Mouse (Mus musculus) cerebellum, adult 11-12 months (tissue): ENCODE measurements around the gene H3f3a.
A peak's percentile ranks its signal among the peaks of the same experiment; 100 is the strongest.

Experiments
- DNase-seq: peaks from one replicate; pipeline ENCODE4 v3.0.0; 2022

The H3f3a gene

DNA sequence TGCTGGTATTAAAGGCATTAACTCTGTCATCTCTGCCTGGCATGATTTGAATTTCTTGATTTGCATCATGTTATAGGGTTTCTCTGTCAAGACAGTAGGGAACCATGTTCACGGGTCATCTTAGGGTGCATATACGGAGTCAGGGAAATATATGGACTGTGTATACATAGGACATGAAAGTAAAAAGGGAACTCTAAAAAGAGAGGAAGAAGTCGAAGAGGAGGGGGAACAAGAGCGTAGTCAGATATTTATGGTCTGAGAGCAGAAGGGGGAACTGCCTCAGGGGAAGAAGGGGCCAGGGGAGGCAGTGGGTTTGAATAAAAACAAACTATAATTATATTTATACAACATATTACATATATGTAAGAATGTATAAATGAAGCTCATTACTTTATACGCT, 8.5 kb upstream of the H3f3a start:
- no peak for DNase-seq

DNA sequence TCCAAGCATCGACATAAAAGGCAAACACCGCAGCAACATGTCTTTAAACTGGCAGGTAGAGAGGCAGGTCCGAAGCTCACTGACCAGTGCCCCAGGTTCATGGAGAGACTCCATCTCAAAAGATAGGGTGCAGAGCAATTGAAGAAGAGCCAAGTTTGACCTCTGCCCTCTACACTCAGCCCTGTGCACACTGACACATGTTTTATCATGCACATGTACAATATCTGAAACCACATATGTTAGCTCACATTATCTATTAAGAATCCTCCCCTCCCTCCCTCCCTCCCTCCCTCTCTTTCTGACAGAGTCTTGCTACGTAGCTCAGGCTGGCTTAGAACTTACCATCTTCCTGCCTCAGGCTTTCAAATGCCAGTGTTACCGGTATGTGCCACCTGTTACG, 7.4 kb upstream of the H3f3a start:
- DNase-seq: no peak

DNA sequence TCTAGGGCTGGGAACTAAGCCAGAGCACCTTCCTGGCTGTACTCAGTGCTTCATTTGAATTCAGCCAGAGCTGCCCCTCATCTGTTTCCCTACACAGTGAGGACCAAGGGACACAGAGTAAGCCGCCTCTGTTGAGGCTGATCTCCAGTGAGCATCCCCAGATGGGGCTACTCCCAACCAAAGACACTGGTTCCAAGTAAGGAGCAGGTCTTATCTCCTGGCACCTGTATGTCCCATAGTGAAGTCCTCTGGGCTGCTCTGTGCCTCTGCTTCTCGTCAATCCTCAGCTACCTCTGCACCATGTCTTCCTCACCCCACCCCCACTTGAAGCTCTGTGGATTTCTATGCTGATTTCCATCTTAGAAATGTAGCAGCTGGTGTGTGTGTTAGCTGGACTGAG, 4.3 kb upstream of the H3f3a start:
- DNase-seq: no peak

DNA sequence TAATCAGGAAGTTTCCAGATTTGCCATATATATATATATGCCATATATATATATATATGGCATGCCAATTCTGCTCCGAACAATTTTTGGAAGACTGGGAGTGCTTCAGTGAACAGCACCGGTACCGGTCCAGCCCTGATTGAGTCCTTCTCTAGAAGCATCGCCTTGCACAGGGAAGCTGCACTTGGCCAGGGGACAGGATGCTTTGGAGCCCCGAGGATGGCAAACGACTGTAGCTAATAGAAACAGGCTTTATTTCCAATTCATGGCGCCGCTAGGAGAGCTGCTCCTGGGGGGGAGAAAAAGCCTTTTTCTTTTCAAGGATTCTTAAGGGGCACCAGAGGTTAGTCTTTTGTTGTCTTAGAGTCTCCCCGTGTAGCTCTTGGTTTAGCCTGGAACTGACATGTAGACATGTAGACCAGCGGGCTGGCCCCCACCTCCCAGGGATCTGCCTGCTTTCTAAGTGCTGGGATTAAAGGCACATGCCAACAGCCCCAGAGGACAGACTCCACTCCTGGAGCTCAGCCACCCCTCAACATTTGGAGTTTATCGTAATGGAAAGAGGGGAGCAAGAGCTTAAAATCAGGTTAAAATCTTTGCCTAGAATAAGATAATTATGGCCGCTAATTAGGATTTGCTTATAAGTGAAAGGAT, 1.8 kb upstream of the H3f3a start:
- DNase-seq: peak; percentile 55

DNA sequence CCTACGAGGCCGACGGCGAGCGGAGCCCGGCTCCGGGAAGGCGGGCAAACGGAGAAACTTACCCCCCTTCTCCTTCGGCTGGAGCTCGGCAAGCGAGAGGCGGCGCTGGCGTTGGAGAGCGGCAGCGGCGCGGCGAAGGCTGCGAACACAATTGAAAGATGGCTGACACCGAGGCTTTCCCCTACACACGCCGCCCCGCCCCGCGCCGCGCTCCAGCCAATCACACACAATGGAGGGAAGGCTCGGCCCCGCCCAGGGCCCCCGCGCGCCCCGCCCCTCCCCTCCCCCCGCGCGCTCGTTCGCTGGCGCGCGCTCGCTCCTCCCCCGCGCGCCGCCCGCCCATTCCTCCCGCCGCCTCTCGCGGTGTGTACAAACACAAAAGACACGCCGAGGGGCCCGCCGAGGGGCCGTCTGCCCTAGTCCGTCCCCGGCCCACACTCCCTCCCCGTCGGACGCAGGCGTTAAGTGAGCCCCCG, 296 bp downstream of the H3f3a start:
- peak; percentile 95 for DNase-seq

DNA sequence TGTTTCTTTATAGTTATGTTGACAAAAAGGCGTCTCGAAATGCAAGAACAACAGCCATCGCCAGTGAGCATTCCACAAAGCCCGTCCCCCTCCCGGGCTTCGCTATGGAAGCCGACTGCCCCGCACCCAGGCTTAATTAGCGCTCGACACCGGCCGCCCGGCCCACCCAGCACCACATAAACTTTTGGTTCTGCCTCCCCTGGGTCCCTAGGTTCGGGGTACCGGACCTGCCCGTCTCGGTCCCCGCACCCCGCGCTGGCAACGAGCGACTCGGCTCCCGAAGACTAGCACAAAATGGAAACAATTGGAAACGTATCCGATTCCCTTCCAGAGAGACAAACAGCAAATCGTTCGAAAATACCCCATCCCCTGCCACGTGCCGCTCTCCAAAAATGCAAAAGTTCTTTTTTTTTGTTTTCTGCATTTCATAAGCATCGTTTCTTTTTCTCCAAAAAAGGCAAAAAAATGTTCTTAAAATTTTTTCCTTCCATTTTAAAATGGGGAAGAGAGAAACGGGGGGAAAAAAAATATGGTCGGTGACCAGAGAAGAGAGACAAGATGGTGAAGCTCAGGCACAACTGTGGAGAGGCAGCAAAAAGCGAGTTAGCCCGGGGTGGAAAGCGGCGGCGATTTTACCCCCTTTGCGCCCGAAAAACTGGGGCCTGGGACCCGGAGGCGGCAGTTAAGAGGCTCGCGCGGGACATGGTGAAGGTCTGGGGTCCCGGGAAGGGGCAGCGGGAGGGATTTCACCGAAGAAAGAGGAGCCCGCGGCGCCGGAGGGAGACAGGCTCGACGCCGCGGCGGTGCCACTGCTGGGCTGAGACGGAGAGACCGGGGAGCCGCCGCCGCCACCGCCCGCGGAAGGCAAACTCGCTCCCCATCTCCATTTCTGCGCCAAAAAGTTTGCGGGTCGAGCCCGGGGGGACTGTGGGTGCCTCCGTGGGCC, 1.0 kb downstream of the H3f3a start:
- peak; percentile 69 for DNase-seq

DNA sequence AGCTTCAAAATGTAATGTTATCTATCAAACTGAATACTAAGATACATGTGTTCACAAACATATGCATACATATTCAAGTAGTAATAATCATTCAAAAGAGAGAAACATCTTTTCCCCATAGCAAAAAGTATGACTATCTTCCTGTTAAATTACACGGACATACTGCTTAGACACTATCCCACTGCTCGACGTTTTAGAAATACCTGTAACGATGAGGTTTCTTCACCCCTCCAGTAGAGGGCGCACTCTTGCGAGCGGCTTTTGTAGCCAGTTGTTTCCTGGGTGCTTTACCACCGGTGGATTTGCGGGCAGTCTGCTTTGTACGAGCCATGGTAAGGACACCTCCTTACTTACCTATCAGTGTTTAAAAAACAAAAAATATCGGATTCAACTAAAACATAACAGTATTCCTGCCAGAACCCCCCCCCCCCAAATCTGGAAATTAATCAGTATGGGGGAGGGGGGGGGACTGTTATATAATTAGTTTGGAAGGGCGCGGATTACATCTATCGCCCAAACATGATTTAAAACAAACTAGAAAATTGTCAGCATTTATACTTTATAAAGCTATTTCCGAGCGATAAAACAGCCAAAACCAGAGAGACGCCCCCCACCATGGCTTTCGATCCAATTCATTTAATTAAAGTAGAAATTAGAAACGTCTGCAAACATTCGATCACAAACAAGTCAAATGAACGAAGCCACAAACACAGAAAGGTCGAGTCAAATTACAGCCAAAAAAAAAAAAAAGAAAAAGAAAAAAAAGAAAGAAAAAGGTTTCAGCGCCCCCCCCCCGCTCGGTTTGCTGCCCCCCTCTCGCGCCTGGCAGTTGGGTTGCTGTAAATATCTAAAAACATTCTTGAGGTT, 1.9 kb downstream of the H3f3a start:
- no peak for DNase-seq

DNA sequence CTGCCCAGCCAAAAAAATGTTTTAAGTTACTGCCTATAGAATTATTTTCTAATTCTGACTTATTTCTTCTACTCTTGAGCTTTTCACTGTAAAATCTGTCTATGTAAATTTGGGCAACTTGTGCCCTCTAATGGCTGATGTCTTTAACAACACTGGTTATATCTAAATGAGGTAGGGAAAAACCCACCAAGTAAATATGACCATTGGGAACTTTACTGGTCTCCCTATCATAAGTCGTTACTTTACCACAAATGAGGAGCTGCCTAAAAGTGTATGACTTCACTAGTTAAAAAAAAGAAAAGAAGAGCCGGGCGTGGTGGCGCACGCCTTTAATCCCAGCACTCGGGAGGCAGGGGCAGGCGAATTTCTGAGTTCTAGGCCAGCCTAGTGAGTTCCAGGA, 2.8 kb downstream of the H3f3a start:
- no peak for DNase-seq

DNA sequence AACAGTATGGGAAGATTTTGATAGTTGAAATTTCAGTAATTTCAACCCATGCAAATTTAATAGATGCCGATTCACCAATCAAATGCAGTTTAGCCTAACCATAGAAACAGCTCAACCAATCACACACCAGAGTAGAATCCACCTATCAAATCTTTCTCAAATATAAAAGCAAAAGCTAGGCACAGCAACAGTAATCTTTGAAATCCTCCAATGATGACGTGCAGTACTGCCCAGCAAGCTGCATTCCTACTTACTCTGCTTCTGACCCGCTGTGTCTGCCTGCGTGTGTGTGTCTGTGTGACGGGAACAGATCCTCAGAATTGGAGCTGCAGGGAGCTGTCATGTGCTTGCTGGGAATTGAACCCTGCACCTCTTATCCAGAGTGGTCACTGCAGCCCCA, 4.9 kb downstream of the H3f3a start:
- no peak for DNase-seq

DNA sequence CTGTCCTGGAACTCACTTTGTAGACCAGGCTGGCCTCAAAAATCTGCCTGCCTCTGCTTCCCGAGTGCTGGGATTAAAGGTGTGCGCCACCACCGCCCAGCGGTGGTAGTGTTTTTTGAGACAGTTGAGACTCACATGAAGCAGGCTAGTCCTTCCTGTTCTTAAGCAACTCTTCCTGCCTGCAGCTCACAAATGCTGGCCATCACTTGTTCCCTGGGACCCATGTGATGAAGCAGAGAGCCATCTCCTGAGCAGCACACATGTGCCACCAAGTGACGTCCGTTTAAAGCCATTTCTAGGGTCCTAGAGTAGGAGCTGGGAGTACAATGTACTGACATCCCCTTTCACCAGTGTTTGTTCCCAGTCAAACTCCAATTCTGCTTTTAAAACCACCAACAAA, 9.9 kb downstream of the H3f3a start:
- no peak for DNase-seq

DNA sequence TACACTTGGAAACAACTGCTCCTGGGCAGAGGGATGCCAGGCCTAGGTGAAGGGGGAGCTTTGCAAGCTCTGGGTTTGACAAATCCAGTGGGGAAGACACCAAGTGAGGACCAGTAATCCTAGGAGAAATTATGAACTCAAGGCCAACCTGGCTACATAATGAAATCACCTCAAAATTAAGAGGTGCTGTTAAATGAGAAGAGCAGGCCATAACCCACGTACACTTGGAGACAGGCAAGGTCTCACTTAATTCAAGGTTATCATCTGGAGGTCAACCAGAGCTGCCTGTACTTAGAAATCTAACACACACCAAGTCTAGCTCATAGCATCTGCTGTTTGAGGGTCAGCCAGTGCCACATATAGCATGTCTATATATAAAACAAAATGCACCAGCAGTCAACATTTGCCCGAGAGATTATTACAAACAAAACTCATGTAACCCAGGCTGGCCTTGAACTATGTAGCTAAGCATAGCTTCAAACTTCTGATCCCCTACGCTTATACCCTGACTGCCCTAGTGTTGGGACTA, 12.2 kb downstream of the H3f3a start:
- no peak for DNase-seq

DNA sequence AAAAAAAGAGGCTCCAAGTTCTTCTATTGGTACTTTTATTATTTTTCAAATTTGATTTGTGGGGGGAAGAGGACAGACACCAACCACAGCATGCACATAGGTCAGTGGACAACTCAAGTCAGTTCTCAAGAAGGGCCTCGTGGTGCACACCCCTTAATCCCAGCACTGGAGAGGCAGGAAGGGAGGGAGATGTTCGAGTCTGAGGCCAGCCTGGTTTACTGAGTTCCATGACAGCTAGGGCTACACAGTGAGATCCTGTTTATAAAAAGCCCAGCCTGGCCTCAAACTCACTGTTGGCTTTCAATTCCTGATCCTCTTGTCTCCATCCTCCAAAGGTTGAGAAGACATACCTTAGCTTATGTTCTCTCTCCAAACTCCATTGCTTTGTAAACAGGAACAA, 12.9 kb downstream of the H3f3a start:
- DNase-seq: no peak

DNA sequence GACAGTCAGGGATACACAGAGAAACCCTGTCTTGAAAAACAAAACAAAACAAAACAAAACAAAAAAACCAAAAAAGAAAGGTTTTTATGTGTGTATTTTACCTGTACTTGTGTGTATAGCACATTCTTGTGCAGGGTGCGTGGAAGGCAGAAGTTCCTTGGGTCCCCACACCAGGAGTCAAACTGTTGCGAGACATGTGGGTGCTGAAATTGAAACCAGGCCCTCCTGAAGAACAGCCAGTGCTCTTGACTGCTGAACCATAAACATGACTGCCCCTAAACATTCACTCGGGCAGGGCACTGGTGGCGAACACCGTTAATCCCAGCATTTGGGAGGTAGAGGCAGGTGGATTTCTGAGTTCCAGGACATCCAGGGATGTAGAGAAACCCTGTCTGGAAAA, 13.7 kb downstream of the H3f3a start:
- no peak for DNase-seq

DNA sequence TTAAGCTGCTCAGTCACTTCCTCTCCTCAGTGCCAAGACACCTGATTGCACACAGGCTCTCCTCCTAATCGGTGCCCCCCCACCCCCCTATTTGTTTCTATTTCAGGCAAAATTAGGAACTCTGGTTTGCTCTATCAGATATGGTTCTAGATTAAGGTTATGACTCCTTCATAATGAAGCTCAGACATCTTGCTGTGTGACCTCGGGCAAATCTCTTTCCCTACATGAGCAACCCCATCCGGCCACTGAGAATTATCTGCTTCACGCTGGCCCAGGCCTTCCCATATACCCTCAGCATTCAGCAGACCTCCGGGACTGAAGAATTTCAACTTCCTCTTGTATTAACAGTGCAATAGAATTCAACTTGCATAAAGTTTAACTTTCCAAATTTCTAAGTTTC, 14.5 kb downstream of the H3f3a start:
- DNase-seq: no peak

DNA sequence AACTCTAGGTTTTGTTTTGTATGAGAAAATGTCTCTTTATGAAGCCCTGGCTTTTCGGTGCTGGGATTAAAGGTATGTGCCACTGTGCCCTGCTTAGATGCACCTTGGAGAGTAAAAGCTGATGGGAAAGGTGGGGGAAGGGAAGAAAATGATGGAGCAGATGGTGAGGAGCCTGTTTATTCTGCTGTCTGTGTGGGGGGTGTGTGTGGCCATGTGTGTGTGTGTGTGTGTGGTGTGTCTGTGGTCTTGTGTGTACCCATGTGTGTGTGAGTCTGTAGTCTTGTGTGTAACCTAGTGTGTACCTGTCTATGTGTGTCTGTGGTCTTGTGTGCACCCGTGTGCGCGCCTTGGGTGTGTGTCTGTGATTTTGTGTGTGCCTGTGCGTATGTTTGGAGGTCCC, 15.1 kb downstream of the H3f3a start:
- no peak for DNase-seq

DNA sequence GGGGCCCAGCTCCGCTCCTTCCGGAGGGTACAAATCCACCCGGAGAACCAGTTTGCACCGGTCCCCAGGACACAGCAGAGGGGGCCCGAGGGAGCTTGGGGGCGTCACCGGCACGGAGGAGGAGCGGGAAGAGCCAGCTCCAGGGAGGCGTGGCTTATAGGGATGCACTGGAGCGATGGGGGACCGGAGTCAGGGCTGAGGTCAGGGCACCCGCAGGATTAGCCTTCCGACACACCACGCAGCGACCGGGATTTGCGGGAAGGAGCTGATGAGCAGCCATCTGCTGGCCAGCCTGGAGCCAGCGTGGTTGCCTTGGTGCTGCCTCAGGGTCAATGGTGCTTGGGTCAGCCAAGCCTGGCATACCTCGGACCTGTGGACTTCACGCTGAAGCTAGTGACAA, 19.6 kb downstream of the H3f3a start:
- peak; percentile 87 for DNase-seq

DNA sequence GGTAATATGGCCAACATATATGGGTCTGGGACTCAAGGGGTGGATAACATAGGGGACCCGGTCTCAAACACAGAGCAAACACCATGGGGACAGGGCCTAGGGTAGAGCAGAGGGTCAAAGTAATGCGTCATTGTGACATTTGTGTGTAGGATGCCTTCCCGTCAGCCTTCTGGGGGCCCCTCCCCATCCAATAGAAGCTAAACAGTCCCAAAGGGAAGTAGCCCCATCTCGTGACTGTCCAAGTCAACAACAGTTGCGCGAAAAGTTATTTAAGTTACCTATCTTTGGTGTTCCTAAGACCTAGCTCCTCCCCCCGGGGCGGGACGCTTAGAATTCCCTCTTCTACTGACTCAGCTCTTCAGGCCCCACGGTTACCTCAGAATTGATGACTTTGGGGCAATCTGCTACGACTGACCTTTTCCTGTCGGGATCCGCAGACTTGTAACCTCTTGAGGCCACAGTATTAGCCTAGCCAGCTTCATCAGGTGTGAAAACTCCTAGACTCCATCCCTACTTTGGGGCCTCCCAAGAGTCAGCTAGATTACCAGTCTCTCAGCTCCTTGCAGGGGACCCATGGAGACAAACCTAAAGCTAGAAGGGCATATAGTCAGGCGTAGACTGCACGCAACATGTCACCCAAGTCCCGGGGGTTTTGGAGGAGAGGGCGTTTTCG, 20.2 kb downstream of the H3f3a start:
- peak; percentile 52 for DNase-seq

DNA sequence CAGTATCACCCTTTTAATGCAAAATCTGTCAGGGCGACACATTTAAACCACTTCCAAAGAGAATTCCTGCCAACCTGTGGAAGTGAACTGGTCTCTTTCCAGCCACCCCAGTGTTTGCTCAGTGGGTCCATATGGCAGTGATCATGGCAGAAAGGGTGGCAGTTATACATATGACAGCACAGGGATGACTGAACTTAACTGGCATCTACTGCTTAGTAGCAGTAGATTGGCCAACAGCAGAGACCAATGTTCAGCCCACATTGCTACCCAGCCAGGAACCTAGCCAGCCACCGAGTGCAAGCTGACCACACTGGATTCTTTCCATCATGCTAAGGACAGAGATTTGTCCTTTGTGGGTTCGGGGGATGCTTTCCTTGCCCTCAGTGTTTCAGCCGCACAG, 20.9 kb downstream of the H3f3a start:
- peak; percentile 82 for DNase-seq

DNA sequence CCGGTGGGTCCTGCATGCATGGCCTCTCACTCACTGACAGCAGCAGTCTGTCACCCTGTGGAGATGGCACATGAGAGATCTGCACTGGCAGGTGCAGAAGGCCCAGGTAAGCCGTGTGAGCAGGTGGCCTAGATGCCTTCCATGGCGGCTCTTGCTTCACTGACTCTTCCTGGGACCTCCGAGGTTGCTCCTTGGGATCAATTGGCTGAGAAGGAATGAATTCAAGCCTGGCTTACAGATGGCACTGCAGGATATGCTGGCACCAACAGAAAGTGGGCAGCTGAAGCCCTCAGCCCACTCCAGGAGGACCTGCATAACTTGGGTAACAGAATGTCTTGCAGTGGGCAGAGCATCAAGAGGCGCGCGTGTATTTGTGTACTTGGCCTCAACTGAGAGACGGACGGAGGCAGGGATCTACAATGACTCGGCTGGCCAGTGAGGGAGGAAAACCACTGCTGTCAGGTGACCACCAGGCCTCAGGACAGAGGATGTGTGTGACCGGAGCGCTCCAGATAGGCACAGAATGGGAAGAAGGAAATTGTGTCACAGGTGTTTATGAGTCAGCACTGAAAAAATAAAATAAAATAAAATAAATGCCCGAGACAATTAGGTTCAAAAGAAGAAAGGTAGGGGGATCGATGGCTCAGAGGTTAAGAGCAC, 21.8 kb downstream of the H3f3a start:
- DNase-seq: peak; percentile 76

DNA sequence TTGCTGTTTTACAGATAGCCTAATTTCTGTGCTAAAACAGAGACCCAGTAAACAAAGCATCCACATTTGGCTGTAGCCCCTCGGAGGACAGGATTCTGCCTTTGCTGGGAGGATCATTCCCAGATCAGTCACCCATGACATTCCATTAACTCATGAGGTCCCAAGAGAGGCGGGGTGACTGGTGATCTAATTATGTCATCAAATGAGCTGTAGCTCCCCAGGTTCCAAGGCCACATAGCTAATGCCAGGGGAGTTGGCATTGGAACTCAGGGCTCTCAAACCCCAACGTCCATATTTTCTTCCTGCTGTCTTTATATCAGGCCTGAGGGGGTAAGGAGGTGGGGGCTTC, 30.2 kb downstream of the H3f3a start:
- no peak for DNase-seq

DNA sequence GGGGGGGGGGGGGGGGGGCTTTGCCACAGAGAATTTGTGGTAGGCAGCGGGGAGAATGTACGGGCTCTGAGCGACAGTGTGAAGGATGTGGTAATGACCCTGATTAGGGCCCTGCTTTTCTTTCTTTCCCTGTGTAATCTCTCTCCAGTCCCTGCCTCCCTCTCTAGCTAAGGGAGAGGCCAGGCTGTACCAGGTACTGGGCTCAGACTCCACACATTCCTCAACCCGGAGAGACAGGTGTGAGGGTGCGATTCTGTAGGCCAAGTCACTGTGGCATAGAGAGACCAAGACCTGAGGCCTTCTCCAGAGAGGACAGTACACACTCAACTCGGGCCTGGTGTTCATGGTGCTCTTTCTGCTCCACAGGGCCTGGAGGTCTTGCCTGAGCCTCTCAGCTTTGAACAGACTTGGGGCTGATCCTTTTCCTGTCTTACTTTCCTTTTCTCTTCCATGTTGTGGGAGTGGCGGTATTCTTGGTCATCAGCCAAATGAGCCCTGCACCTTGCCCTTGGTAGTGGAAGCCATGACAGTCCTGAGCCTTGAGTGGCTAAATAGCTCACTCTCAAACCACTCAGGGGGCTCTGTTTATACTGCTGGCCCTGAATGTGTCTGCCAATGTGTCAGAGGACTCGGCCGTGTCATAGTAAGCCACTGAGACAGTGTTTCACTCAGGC, 30.7 kb downstream of the H3f3a start:
- no peak for DNase-seq
